Mouse (Mus musculus) CD4-positive, CD25-positive, alpha-beta regulatory T cell, adult 4 months (primary cell): ENCODE measurements at regions not wholly inside any gene's neighbourhood (a gene's known extent, or its start where the extent isn't known, plus 50 kb on each side); places are given as distances from the start of the nearest gene placed in this dataset.

Experiments used
- ATAC-seq: one replicate; pipeline ENCODE4 v1.8.0; 2017

- no peak for ATAC-seq
Measured at GRCm38 (mm10) chr11:40624126-40624778, 70.8 kb downstream of the Mat2b start.

GRCm38 (mm10) chr11:40620036-40620435 lies 75.0 kb downstream of the Mat2b start:
- no peak for ATAC-seq

- ATAC-seq, result no peak
Measured at GRCm38 (mm10) chr11:40603008-40603407, 92.0 kb downstream of the Mat2b start.

- ATAC-seq, result peak; percentile 47
Measured at GRCm38 (mm10) chr11:40601572-40601909, 93.5 kb downstream of the Mat2b start.

- ATAC-seq, result no peak
Measured at GRCm38 (mm10) chr11:40600773-40601571, 94.0 kb downstream of the Mat2b start.

GRCm38 (mm10) chr11:40599956-40600772 lies 94.8 kb downstream of the Mat2b start:
- ATAC-seq, result no peak

GRCm38 (mm10) chr11:40596347-40596746 lies 98.7 kb downstream of the Mat2b start:
- ATAC-seq, result no peak

- ATAC-seq, result no peak
Measured at GRCm38 (mm10) chr11:40592056-40592455, 102.9 kb downstream of the Mat2b start.

- no peak for ATAC-seq
Measured at GRCm38 (mm10) chr11:40573758-40574139, 121.3 kb downstream of the Mat2b start.

- ATAC-seq, result no peak
Measured at GRCm38 (mm10) chr11:40572953-40573757, 121.8 kb downstream of the Mat2b start.

GRCm38 (mm10) chr11:40562866-40563265 lies 132.1 kb downstream of the Mat2b start:
- ATAC-seq, result no peak

- ATAC-seq, result no peak
Measured at GRCm38 (mm10) chr11:40561983-40562382, 133.0 kb downstream of the Mat2b start.

GRCm38 (mm10) chr11:40561400-40561799 lies 133.6 kb downstream of the Mat2b start:
- ATAC-seq, result no peak

- no peak for ATAC-seq
Measured at GRCm38 (mm10) chr11:40558486-40558885, 136.5 kb downstream of the Mat2b start.

GRCm38 (mm10) chr11:40554867-40555794 lies 139.9 kb downstream of the Mat2b start:
- no peak for ATAC-seq

GRCm38 (mm10) chr11:40552054-40552453 lies 142.9 kb downstream of the Mat2b start:
- ATAC-seq, result no peak

GRCm38 (mm10) chr11:40546596-40546995 lies 148.4 kb downstream of the Mat2b start:
- no peak for ATAC-seq

- ATAC-seq, result no peak
Measured at GRCm38 (mm10) chr11:40545537-40545936, 149.5 kb downstream of the Mat2b start.

GRCm38 (mm10) chr11:40540229-40540628 lies 154.8 kb downstream of the Mat2b start:
- ATAC-seq, result no peak

GRCm38 (mm10) chr11:40539776-40540175 lies 155.2 kb downstream of the Mat2b start:
- ATAC-seq, result no peak

- no peak for ATAC-seq
Measured at GRCm38 (mm10) chr11:40536236-40536765, 158.7 kb downstream of the Mat2b start.
